ENCODE assay signal across 13 mouse cellular contexts in genomic region chr6:54299417-54299816, GRCm38 (mm10). TPM values are rescaled to one million over a fixed set of nuclear protein-coding genes. Genes with fewer than 3 reads are reported as not detected.
A peak's percentile ranks its signal among the peaks of the same experiment; 100 is the strongest.
DNase-seq lines count a peak whose midpoint lies in the region; ATAC-seq and TF ChIP-seq lines count a peak whose summit lies in the region.
"Had no signal": no experiment of that assay in that cellular context is flagged by ENCODE, and none has a peak within 500 bp of the region (broad histone marks: within the 10 kb centered on the region; RNA-seq: fewer than 3 reads in every experiment).

No protein-coding gene starts in this region.

- 51% methylated on average over 2 of the region's 2 CpGs for WGBS in embryonic facial prominence, embryonic 14.5 days
- WGBS in embryonic facial prominence, embryonic 10.5 days = 58% methylated on average over 2 of the region's 2 CpGs
- WGBS in heart, embryonic 11.5 days (ENCODE audit: insufficient replicate concordance) = 60% methylated on average over 2 of the region's 2 CpGs
- WGBS in lung, postnatal 0 days = 66% methylated on average over 2 of the region's 2 CpGs

- no peaks in the 10 kb centered on the region for H3K36me3 ChIP-seq in embryonic facial prominence, embryonic 14.5 days (ENCODE audit: control insufficient read depth, insufficient read depth, low read length)
- H3K36me3 ChIP-seq in embryonic facial prominence, embryonic 10.5 days (replicated peaks) = peaks cover 12% of the 10 kb centered on the region; the same call in 1 of the 2 replicates
- no peaks in the 10 kb centered on the region for H3K36me3 ChIP-seq in heart, embryonic 11.5 days (ENCODE audit: control insufficient read depth, insufficient read depth, low read length)
- H3K36me3 ChIP-seq in lung, postnatal 0 days (ENCODE audit: insufficient read depth, low read length) = no peaks in the 10 kb centered on the region
- H3K36me3 ChIP-seq: forebrain, embryonic 10.5 days; midbrain, embryonic 12.5 days; neural tube, embryonic 15.5 days had no signal

- no peak for ATAC-seq in embryonic facial prominence, embryonic 14.5 days (ENCODE audit: low read depth)
- ATAC-seq in heart, embryonic 11.5 days (replicated peaks; ENCODE audit: insufficient number of reproducible peaks, low FRiP score, low TSS enrichment) = peak; percentile 46
- peak; percentile 62 for ATAC-seq in lung, postnatal 0 days
- ATAC-seq in megakaryocyte-erythroid progenitor cell, adult 5-6 weeks (replicated peaks; ENCODE audit: low FRiP score, low TSS enrichment, poor library complexity, severe bottlenecking) = no peak
- ATAC-seq: hindbrain, postnatal 0 days had no signal

- no peak overlapping the region for H3K9ac ChIP-seq in embryonic facial prominence, embryonic 14.5 days (ENCODE audit: low read depth, low read length)
- no peak overlapping the region for H3K9ac ChIP-seq in heart, embryonic 11.5 days (ENCODE audit: low read depth, low read length)
- no peak overlapping the region for H3K9ac ChIP-seq in lung, postnatal 0 days (replicated peaks; ENCODE audit: low read depth)
- H3K9ac ChIP-seq: midbrain, embryonic 12.5 days; neural tube, embryonic 15.5 days had no signal

- no peak overlapping the region for H3K27ac ChIP-seq in embryonic facial prominence, embryonic 14.5 days (replicated peaks; ENCODE audit: low read depth, low read length)
- H3K27ac ChIP-seq in embryonic facial prominence, embryonic 10.5 days (replicated peaks) = no peak overlapping the region
- peak overlapping the region; percentile 71 for H3K27ac ChIP-seq in heart, embryonic 11.5 days (ENCODE audit: low read depth, low read length)
- H3K27ac ChIP-seq in lung, postnatal 0 days (ENCODE audit: low read length) = no peak overlapping the region
- H3K27ac ChIP-seq: forebrain, embryonic 10.5 days; hindbrain, postnatal 0 days; midbrain, embryonic 12.5 days; neural tube, embryonic 15.5 days had no signal

- no peak for TF ChIP-seq CTCF in lung, postnatal 0 days (IDR thresholded peaks at IDR 0.05)

- peak; percentile 56 for DNase-seq in embryonic facial prominence, embryonic 14.5 days (ENCODE audit: low spot score)
- no peak for DNase-seq in embryonic facial prominence, embryonic 10.5 days (ENCODE audit: low spot score)
- peak; percentile 13 to 23 for DNase-seq in layer of hippocampus, adult 8-10 months (ENCODE audit: low spot score in 2 of 2)
- no peak for DNase-seq in layer of hippocampus, postnatal 36 days
- DNase-seq in lung, postnatal 0 days (ENCODE audit: low spot score) = peak; percentile 14
- DNase-seq in cerebellum, postnatal 4 days (ENCODE audit: low spot score in 2 of 2) = no peak

- H3K4me2 ChIP-seq in embryonic facial prominence, embryonic 14.5 days (ENCODE audit: low read depth, low read length) = no peak overlapping the region
- H3K4me2 ChIP-seq in heart, embryonic 11.5 days = no peak overlapping the region
- H3K4me2 ChIP-seq in lung, postnatal 0 days (replicated peaks; ENCODE audit: low read depth, low read length) = no peak overlapping the region
- H3K4me2 ChIP-seq: liver, embryonic 11.5 days; midbrain, embryonic 12.5 days; neural tube, embryonic 15.5 days had no signal

- H3K4me1 ChIP-seq in embryonic facial prominence, embryonic 14.5 days (ENCODE audit: control insufficient read depth, insufficient read depth, low read length) = no peaks in the 10 kb centered on the region
- peaks cover 8% of the 10 kb centered on the region for H3K4me1 ChIP-seq in embryonic facial prominence, embryonic 10.5 days
- 0 out of 2 replicates have a peak, but pooled peaks cover 2% of the 10 kb centered on the region for H3K4me1 ChIP-seq in heart, embryonic 11.5 days (ENCODE audit: control insufficient read depth, insufficient read depth, low read length)
- no peaks in the 10 kb centered on the region for H3K4me1 ChIP-seq in lung, postnatal 0 days (ENCODE audit: insufficient read depth, low read depth, low read length)
- H3K4me1 ChIP-seq: forebrain, embryonic 10.5 days; midbrain, embryonic 12.5 days; neural tube, embryonic 15.5 days had no signal

- H3K4me3 ChIP-seq in embryonic facial prominence, embryonic 14.5 days (ENCODE audit: low read depth, low read length) = no peak overlapping the region
- no peak overlapping the region for H3K4me3 ChIP-seq in embryonic facial prominence, embryonic 10.5 days
- no peak overlapping the region for H3K4me3 ChIP-seq in heart, embryonic 11.5 days (ENCODE audit: low read depth, low read length)
- no peak overlapping the region for H3K4me3 ChIP-seq in lung, postnatal 0 days (ENCODE audit: low read depth, low read length)
- H3K4me3 ChIP-seq: forebrain, embryonic 10.5 days; midbrain, embryonic 12.5 days; neural tube, embryonic 15.5 days had no signal

- no peaks in the 10 kb centered on the region for H3K9me3 ChIP-seq in embryonic facial prominence, embryonic 14.5 days (ENCODE audit: control insufficient read depth, low read length)
- no peaks in the 10 kb centered on the region for H3K9me3 ChIP-seq in embryonic facial prominence, embryonic 10.5 days
- H3K9me3 ChIP-seq in heart, embryonic 11.5 days (replicated peaks; ENCODE audit: control insufficient read depth, low read length) = no peaks in the 10 kb centered on the region
- H3K9me3 ChIP-seq in lung, postnatal 0 days (ENCODE audit: low read length) = no peaks in the 10 kb centered on the region
- H3K9me3 ChIP-seq: forebrain, embryonic 10.5 days; midbrain, embryonic 12.5 days; neural tube, embryonic 15.5 days had no signal

- no peak for TF ChIP-seq EP300 in lung, postnatal 0 days (IDR thresholded peaks at IDR 0.05)

- no peaks in the 10 kb centered on the region for H3K27me3 ChIP-seq in embryonic facial prominence, embryonic 14.5 days (replicated peaks; ENCODE audit: control insufficient read depth, insufficient read depth, low read length)
- 0 out of 2 replicates have a peak, but pooled peaks cover 7% of the 10 kb centered on the region for H3K27me3 ChIP-seq in embryonic facial prominence, embryonic 10.5 days (replicated peaks; ENCODE audit: low read depth, poor library complexity, severe bottlenecking)
- H3K27me3 ChIP-seq in heart, embryonic 11.5 days (ENCODE audit: control insufficient read depth, insufficient read depth, low read length) = no peaks in the 10 kb centered on the region
- no peaks in the 10 kb centered on the region for H3K27me3 ChIP-seq in lung, postnatal 0 days (replicated peaks; ENCODE audit: insufficient read depth, low read length)
- H3K27me3 ChIP-seq: midbrain, embryonic 12.5 days; neural tube, embryonic 15.5 days had no signal

RNA-seq across cellular contexts. Expression of gene Prr15, which starts 26.2 kb away (rescaled TPM):
- polyA plus RNA-seq in embryonic facial prominence, embryonic 14.5 days (2014; fragmentation: Nextera tagmentation; extraction: Ambion mirVana) = 2.7 and 4.5 TPM in 2 replicates
- polyA plus RNA-seq in embryonic facial prominence, embryonic 10.5 days (2016; fragmentation: Nextera tagmentation; extraction: Ambion mirVana) = 2.9 and 3.6 TPM in 2 replicates
- 1 to 10 TPM in 2 of 4 experiments, under 1 TPM in 2; 0.85 to 1.9 (median 1.2) TPM for total RNA-seq in layer of hippocampus, adult 8-10 months (2022)
- total RNA-seq in layer of hippocampus, postnatal 36 days (2021) = under 1 TPM in 1 of 2 experiments, not detected in 1; 0.82 TPM
- 9.3 and 9.8 TPM in 2 replicates for polyA plus RNA-seq in heart, embryonic 11.5 days (2014; fragmentation: Nextera tagmentation; extraction: Ambion mirVana)
- polyA plus RNA-seq in lung, postnatal 0 days (2015; fragmentation: Nextera tagmentation; extraction: Ambion mirVana) = 6.8 and 7.6 TPM in 2 replicates
- 0.52 TPM in 1 of 2 replicates, not detected in the other for total RNA-seq in megakaryocyte-erythroid progenitor cell, adult 5-6 weeks (2014; fragmentation: Nextera tagmentation)
- total RNA-seq in megakaryocyte-erythroid progenitor cell, adult 5-6 weeks (2017) = 0.19 TPM in 1 of 2 replicates, not detected in the other

Comparison
In these comparisons a context has a peak if more than half of its experiments do, and no peak if none do; other contexts are left out.
1. DNase-seq: peak in embryonic facial prominence, embryonic 14.5 days (single experiment), layer of hippocampus, adult 8-10 months (2 of 2) and lung, postnatal 0 days (single experiment); none in embryonic facial prominence, embryonic 10.5 days (single experiment), layer of hippocampus, postnatal 36 days (0 of 2) and cerebellum, postnatal 4 days (0 of 2).
2. ATAC-seq: peak in heart, embryonic 11.5 days (single experiment) and lung, postnatal 0 days (single experiment); none in embryonic facial prominence, embryonic 14.5 days (single experiment) and megakaryocyte-erythroid progenitor cell, adult 5-6 weeks (single experiment).